Mouse (Mus musculus): ENCODE measurements around the gene Gm28360. TPM values are rescaled to one million over a fixed set of nuclear protein-coding genes. Genes with fewer than 3 reads are reported as not detected.
"Not testable (repeated sequence)": the region's sequence is repeated elsewhere in the genome, so short reads cannot be mapped to it uniquely, and the experiment has no call there.

Gm28360 gene
- not detected in 2 replicates for total RNA-seq (2017)

DNA sequence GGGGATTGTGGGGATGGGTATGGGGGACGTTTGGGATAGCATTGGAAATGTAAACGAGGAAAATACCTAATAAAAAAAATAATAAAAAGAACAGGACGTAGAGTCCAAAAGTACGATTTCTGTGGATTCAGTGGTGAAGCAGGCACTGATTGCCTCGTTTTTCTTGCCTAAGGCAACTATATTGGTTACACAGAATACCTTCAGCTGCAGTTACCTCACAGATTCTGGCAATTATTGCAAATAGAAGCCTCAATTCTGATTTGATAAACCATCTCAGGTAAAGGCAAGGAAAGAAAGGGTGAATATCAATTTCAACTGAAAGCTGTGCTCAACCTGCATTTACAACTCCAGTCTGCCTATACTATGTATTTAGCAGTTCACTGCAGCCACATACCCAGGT, at the start of gene Gm28360:
Gm28360 (plus strand) TSS at position 301 of the 400 bp plus-strand sequence.
- not testable (repeated sequence) for ATAC-seq (replicated peaks; ENCODE audit: low read depth, poor library complexity, severe bottlenecking)

DNA sequence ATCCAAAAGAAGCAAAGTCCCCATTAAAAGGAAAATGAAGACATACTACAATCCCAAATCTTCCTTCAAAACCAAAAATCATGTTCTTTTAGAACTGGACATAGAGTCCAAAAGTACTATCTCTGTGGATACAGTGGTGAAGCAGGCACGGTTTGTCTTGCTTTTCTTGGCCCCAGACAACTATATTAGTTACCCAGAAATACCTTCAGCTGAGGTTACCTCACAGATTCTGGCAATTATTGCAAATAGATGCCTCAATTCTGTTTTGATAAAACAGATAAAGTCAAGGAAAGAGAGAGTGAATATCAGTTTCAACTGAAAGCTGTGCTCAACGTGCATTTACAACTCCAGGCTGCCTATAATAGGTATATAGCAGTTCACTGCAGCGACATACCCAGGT, 49.0 kb upstream of the Gm28360 start, which contains the start of gene B020011L13Rik:
B020011L13Rik (plus strand) TSS at position 301 of the 400 bp plus-strand sequence.
- not testable (repeated sequence) for ATAC-seq (replicated peaks; ENCODE audit: low read depth, poor library complexity, severe bottlenecking)

DNA sequence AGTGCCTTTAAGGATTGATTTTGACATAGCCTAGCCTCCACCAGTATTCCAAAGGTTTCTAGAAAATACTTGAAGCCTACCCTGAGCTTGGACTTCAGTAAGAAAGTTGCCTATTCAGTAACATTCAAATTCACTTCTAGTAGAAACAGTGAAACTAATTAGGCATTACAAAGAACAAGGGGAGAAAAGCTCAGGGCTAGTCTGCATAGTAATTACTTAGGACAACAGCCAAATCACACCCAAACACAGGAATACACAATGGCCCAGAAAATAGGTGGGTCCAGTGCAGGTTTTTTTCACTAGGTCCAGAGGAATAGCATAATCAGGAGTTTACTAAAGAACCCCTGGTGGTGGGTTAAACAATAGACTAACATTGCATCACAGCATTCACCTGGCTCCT, 13.6 kb upstream of the Gm28360 start:
- not testable (repeated sequence) for ATAC-seq (replicated peaks; ENCODE audit: low read depth, poor library complexity, severe bottlenecking)

DNA sequence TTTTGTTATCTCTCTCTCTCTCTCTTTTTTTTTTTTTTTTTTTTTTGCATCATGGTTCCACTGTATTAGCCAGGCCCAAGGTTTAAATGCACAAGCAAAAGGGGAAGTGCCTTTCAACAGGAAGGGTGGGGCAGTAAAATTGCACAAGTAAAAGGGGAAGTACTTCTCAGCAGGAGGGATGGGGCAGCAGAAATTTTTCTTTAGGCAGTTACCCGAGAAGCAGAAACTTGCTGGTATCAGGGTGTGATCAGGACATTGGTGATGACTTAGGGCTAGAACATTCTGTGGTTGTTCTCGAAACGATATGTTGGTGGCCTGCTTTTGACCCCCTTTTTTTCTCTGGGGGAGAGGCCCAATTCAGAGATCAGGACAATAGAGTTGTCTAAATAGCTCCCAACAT, 21.8 kb downstream of the Gm28360 start:
- not testable (repeated sequence) for ATAC-seq (replicated peaks; ENCODE audit: low read depth, poor library complexity, severe bottlenecking)

Other genes starting within 250 kb of the Gm28360 start
- gene Gm28363, start 132.9 kb upstream of the Gm28360 start, total RNA-seq (2017) = not detected in 2 replicates
- gene B020011L13Rik, start 48.9 kb upstream of the Gm28360 start, total RNA-seq (2017) = not detected in 2 replicates
- not detected in 2 replicates for gene Gm28168, start 97.9 kb downstream of the Gm28360 start, total RNA-seq (2017)
- not detected in 2 replicates for gene Gm7145, start 135.9 kb downstream of the Gm28360 start, total RNA-seq (2017)